8 mouse cellular contexts compared by ENCODE assay signal in the genomic region with DNA sequence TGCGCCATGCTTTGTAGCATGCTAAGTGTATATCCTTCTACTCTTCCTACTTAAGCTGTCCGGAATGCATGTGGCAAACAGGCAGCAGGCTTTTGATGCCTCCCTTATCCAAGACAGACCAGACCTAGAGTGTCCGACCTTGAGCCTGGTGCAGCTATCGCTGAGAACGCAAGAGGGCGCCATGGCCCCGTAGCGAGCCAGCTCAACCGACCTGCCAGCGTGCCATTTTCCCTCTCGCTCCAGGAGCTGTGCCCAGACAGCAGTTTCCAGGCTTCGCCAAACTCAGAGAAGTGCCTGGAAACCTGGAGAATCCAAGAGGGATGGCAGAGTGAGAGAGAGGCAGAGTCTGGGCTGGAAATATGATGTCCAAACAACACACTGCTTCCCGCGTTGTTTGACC.
DNase-seq lines count a peak whose midpoint lies in the region; ATAC-seq and TF ChIP-seq lines count a peak whose summit lies in the region.

No protein-coding gene starts in this region.

- H3K9ac ChIP-seq in CH12.LX (ENCODE audit: insufficient read depth, low read depth): peak overlapping the region; percentile 15; the same call in 1 of the 2 replicates
- no peak overlapping the region for H3K9ac ChIP-seq in forebrain, embryonic 13.5 days
- H3K9ac ChIP-seq in heart, postnatal 0 days (replicated peaks; ENCODE audit: low read depth, low read length): no peak overlapping the region
- no peak overlapping the region for H3K9ac ChIP-seq in liver, embryonic 14.5 days (replicated peaks)
- H3K9ac ChIP-seq in neural tube, embryonic 13.5 days: no peak overlapping the region
- H3K9ac ChIP-seq in stomach, postnatal 0 days (ENCODE audit: low read length): no peak overlapping the region

- no peak overlapping the region for H3K4me3 ChIP-seq in CH12.LX (replicated peaks in 1 of 3; ENCODE audit: low read depth in 2 of 3, low read length in 2 of 3, poor library complexity in 1 of 3)
- no peak overlapping the region; the same call in 1 of the 2 replicates for H3K4me3 ChIP-seq in forebrain, embryonic 13.5 days
- H3K4me3 ChIP-seq in heart, postnatal 0 days (ENCODE audit: low read depth, low read length): peak overlapping the region; percentile 29; the same call in 1 of the 2 replicates
- peak overlapping the region; percentile 13 to 29; a peak in 2 of 4 replicates for H3K4me3 ChIP-seq in liver, embryonic 14.5 days (ENCODE audit: insufficient read depth in 1 of 2, low read depth in 2 of 2, low read length in 2 of 2)
- H3K4me3 ChIP-seq in neural tube, embryonic 13.5 days: 0 out of 2 replicates have a peak overlapping the region, but pooled peaks have one; percentile 28
- peak overlapping the region; percentile 25 for H3K4me3 ChIP-seq in stomach, postnatal 0 days (ENCODE audit: low read depth, low read length)

- dilution Hi-C loops in CH12.LX (cut with MboI; ENCODE audit: extremely low pct_ligation_motif_present, extremely low pct_unique_long_range_greater_than_20kb, low sequenced_read_pairs): no loop called here

- H3K27me3 ChIP-seq in CH12.LX (replicated peaks): peaks cover 75% of the 10 kb centered on the region
- peaks cover 92% of the 10 kb centered on the region for H3K27me3 ChIP-seq in forebrain, embryonic 13.5 days
- peaks cover 46% of the 10 kb centered on the region for H3K27me3 ChIP-seq in heart, postnatal 0 days (ENCODE audit: control insufficient read depth, insufficient read depth, low read length)
- peaks cover 6% of the 10 kb centered on the region; the same call in 1 of the 2 replicates for H3K27me3 ChIP-seq in liver, embryonic 14.5 days (ENCODE audit: control insufficient read depth, insufficient read depth, low read length)
- H3K27me3 ChIP-seq in neural tube, embryonic 13.5 days: peaks cover 67% of the 10 kb centered on the region
- H3K27me3 ChIP-seq in stomach, postnatal 0 days (ENCODE audit: control insufficient read depth, insufficient read depth, low read length): peaks cover 8% of the 10 kb centered on the region; the same call in 1 of the 2 replicates

- no peak for TF ChIP-seq POLR2A in CH12.LX (IDR thresholded peaks at IDR 0.05; ENCODE audit: low read depth, low read length)

- peak; percentile 43 to 84 for TF ChIP-seq CTCF in CH12.LX (conservative IDR thresholded peaks at IDR 0.05 in 1 of 2, IDR thresholded peaks at IDR 0.05 in 1 of 2; ENCODE audit: low read depth in 2 of 2, low read length in 2 of 2)
- TF ChIP-seq CTCF in heart, postnatal 0 days (IDR thresholded peaks at IDR 0.05; ENCODE audit: low read depth): peak; percentile 85
- TF ChIP-seq CTCF in liver, embryonic 14.5 days (IDR thresholded peaks at IDR 0.05; ENCODE audit: low read depth): peak; percentile 94
- peak; percentile 98 for TF ChIP-seq CTCF in stomach, postnatal 0 days (IDR thresholded peaks at IDR 0.05; ENCODE audit: low read depth)

- H3K4me1 ChIP-seq in CH12.LX (ENCODE audit: control insufficient read depth in 1 of 2, insufficient read depth in 2 of 2): no peaks in the 10 kb centered on the region
- peaks cover 13% of the 10 kb centered on the region for H3K4me1 ChIP-seq in forebrain, embryonic 13.5 days
- H3K4me1 ChIP-seq in heart, postnatal 0 days (ENCODE audit: control insufficient read depth, insufficient read depth): no peaks in the 10 kb centered on the region; the same call in 1 of the 2 replicates
- peaks cover 0 to 30% of the 10 kb centered on the region in 2 experiments; a peak in 3 of 4 replicates for H3K4me1 ChIP-seq in liver, embryonic 14.5 days (replicated peaks; ENCODE audit: control insufficient read depth in 2 of 2, insufficient read depth in 2 of 2, low read length in 1 of 2)
- H3K4me1 ChIP-seq in neural tube, embryonic 13.5 days (replicated peaks): peaks cover 17% of the 10 kb centered on the region
- no peaks in the 10 kb centered on the region for H3K4me1 ChIP-seq in stomach, postnatal 0 days (replicated peaks; ENCODE audit: control insufficient read depth, insufficient read depth)

- no peaks in the 10 kb centered on the region for H3K79me2 ChIP-seq in CH12.LX (replicated peaks; ENCODE audit: control insufficient read depth, extremely low read depth, insufficient read depth, poor library complexity, severe bottlenecking)

- peak; percentile 82 for TF ChIP-seq RAD21 in CH12.LX (IDR thresholded peaks at IDR 0.05; ENCODE audit: low read depth, low read length)

- ATAC-seq in cerebellum, adult (ENCODE audit: insufficient number of reproducible peaks, low FRiP score, low TSS enrichment): 0 out of 2 replicates have a peak, but pooled peaks have one; percentile 46
- peak; percentile 81 for ATAC-seq in forebrain, embryonic 13.5 days
- ATAC-seq in heart, postnatal 0 days (ENCODE audit: insufficient read depth, low read depth): peak; percentile 72
- ATAC-seq in liver, embryonic 14.5 days (ENCODE audit: insufficient read depth): peak; percentile 57
- peak; percentile 81 for ATAC-seq in neural tube, embryonic 13.5 days (ENCODE audit: low read depth)
- ATAC-seq in stomach, postnatal 0 days (ENCODE audit: low FRiP score, low TSS enrichment): peak; percentile 86

- H3K4me2 ChIP-seq in CH12.LX (ENCODE audit: insufficient read depth, low read depth, poor library complexity, severe bottlenecking): peak overlapping the region; percentile 73
- peak overlapping the region; percentile 50 for H3K4me2 ChIP-seq in forebrain, embryonic 13.5 days
- H3K4me2 ChIP-seq in heart, postnatal 0 days (ENCODE audit: low read depth, low read length): peak overlapping the region; percentile 42
- peak overlapping the region; percentile 52 for H3K4me2 ChIP-seq in liver, embryonic 14.5 days (ENCODE audit: low read depth)
- H3K4me2 ChIP-seq in neural tube, embryonic 13.5 days: peak overlapping the region; percentile 52
- peak overlapping the region; percentile 42 for H3K4me2 ChIP-seq in stomach, postnatal 0 days (replicated peaks; ENCODE audit: low read depth)

- no peak overlapping the region for H3K27ac ChIP-seq in CH12.LX (ENCODE audit: insufficient read depth, low read depth)
- H3K27ac ChIP-seq in forebrain, embryonic 13.5 days: no peak overlapping the region
- no peak overlapping the region for H3K27ac ChIP-seq in heart, postnatal 0 days (ENCODE audit: low read depth)
- no peak overlapping the region for H3K27ac ChIP-seq in liver, embryonic 14.5 days
- no peak overlapping the region for H3K27ac ChIP-seq in neural tube, embryonic 13.5 days (replicated peaks)
- no peak overlapping the region for H3K27ac ChIP-seq in stomach, postnatal 0 days (replicated peaks)

- in situ Hi-C loops in CH12.LX (cut with MboI; ENCODE audit: low pct_ligation_motif_present, low pct_unique_long_range_greater_than_20kb, low sequenced_read_pairs): loop anchor here (5.0 to 25.0 kb wide), 2 partner anchors 247 to 422 kb away; a partner anchor contains a TSS

- no peaks in the 10 kb centered on the region for H3K36me3 ChIP-seq in CH12.LX (replicated peaks in 1 of 2; ENCODE audit: control insufficient read depth in 1 of 2, insufficient read depth in 1 of 2, low read length in 1 of 2)
- H3K36me3 ChIP-seq in forebrain, embryonic 13.5 days (ENCODE audit: poor library complexity, severe bottlenecking): no peaks in the 10 kb centered on the region
- no peaks in the 10 kb centered on the region for H3K36me3 ChIP-seq in heart, postnatal 0 days (replicated peaks; ENCODE audit: control insufficient read depth, insufficient read depth, low read length)
- no peaks in the 10 kb centered on the region for H3K36me3 ChIP-seq in liver, embryonic 14.5 days (replicated peaks; ENCODE audit: control insufficient read depth, insufficient read depth, low read depth)
- no peaks in the 10 kb centered on the region for H3K36me3 ChIP-seq in neural tube, embryonic 13.5 days
- no peaks in the 10 kb centered on the region for H3K36me3 ChIP-seq in stomach, postnatal 0 days (ENCODE audit: control insufficient read depth, insufficient read depth, low read length)

- no peaks in the 10 kb centered on the region for H3K9me3 ChIP-seq in CH12.LX (replicated peaks; ENCODE audit: low read length)
- no peaks in the 10 kb centered on the region for H3K9me3 ChIP-seq in forebrain, embryonic 13.5 days (replicated peaks)
- no peaks in the 10 kb centered on the region for H3K9me3 ChIP-seq in heart, postnatal 0 days (replicated peaks; ENCODE audit: control insufficient read depth, low read length)
- no peaks in the 10 kb centered on the region for H3K9me3 ChIP-seq in liver, embryonic 14.5 days (ENCODE audit: control insufficient read depth, low read length)
- no peaks in the 10 kb centered on the region for H3K9me3 ChIP-seq in neural tube, embryonic 13.5 days
- no peaks in the 10 kb centered on the region for H3K9me3 ChIP-seq in stomach, postnatal 0 days (ENCODE audit: control insufficient read depth, low read length)

- TF ChIP-seq EP300 in CH12.LX (IDR thresholded peaks at IDR 0.05; ENCODE audit: low read length): no peak
- no peak for TF ChIP-seq EP300 in heart, postnatal 0 days (IDR thresholded peaks at IDR 0.05; ENCODE audit: low read depth)
- no peak for TF ChIP-seq EP300 in liver, embryonic 14.5 days (IDR thresholded peaks at IDR 0.05; ENCODE audit: low read depth)
- TF ChIP-seq EP300 in stomach, postnatal 0 days (optimal IDR thresholded peaks at IDR 0.05): no peak

- 3% methylated on average over 14 of the region's 14 CpGs for WGBS in forebrain, embryonic 13.5 days
- WGBS in heart, postnatal 0 days: 6% methylated on average over 14 of the region's 14 CpGs
- 6% methylated on average over 14 of the region's 14 CpGs for WGBS in liver, embryonic 14.5 days (ENCODE audit: insufficient replicate concordance)
- WGBS in neural tube, embryonic 13.5 days: 2% methylated on average over 14 of the region's 14 CpGs
- WGBS in stomach, postnatal 0 days: 4% methylated on average over 14 of the region's 14 CpGs

- peak; percentile 35 for DNase-seq in CH12.LX (ENCODE audit: extremely low read depth)
- peak; percentile 61 for DNase-seq in heart, postnatal 0 days (ENCODE audit: low spot score)
- peak; percentile 83 to 90 for DNase-seq in kidney, postnatal 36 days
- DNase-seq in liver, embryonic 14.5 days (ENCODE audit: low read depth in 3 of 3, low spot score in 3 of 3): peak in 2 of 3 experiments; percentile 30 to 47
- peak; percentile 87 for DNase-seq in stomach, postnatal 0 days (ENCODE audit: low spot score)

TF ChIP-seq in CH12.LX, 34 proteins besides CTCF, POLR2A, EP300 and RAD21:
- TF ChIP-seq HCFC1 (IDR thresholded peaks at IDR 0.05; ENCODE audit: low read depth, low read length): no peak
- TF ChIP-seq SMC3 (IDR thresholded peaks at IDR 0.05; ENCODE audit: low read depth, low read length): peak; percentile 71
- TF ChIP-seq ZMIZ1 (IDR thresholded peaks at IDR 0.05; ENCODE audit: low read depth, low read length): no peak
- TF ChIP-seq JUN (IDR thresholded peaks at IDR 0.05; ENCODE audit: insufficient read depth, low read depth, low read length): no peak
- no peak for TF ChIP-seq JUND (conservative IDR thresholded peaks at IDR 0.05; ENCODE audit: low read depth, low read length)

Comparison
In these comparisons a context has a peak if more than half of its experiments do, and no peak if none do; other contexts are left out.
1. DNase-seq: peak in every context shown above with its lines; median percentile 87 in stomach, postnatal 0 days; 86 in kidney, postnatal 36 days; 61 in heart, postnatal 0 days; 38 in liver, embryonic 14.5 days; 35 in CH12.LX.
2. H3K4me3 ChIP-seq: peak in heart, postnatal 0 days (single experiment), liver, embryonic 14.5 days (2 of 2), neural tube, embryonic 13.5 days (single experiment) and stomach, postnatal 0 days (single experiment); none in CH12.LX (0 of 3) and forebrain, embryonic 13.5 days (single experiment).
3. Peak in every context shown above with its lines, with median percentiles within 50 percentile points of each other: H3K4me2 ChIP-seq, CTCF ChIP-seq and ATAC-seq.